Mouse (Mus musculus) testis, postnatal 14 days (tissue): ENCODE results near the gene Nacc2.
A peak's percentile ranks its signal among the peaks of the same experiment; 100 is the strongest.

Experiments used
- DNase-seq: peaks from one replicate; pipeline ENCODE4 v3.0.0; 2021; ENCODE audit warnings: low spot score

Gene Nacc2

GRCm38 (mm10) chr2:26055747-26056102 lies 67.3 kb downstream of the Nacc2 start:
- no peak for DNase-seq

- DNase-seq, result no peak
These were observed 67.8 kb downstream of the Nacc2 start for GRCm38 (mm10) chr2:26055046-26055746.

- DNase-seq, result no peak
These were observed 70.2 kb downstream of the Nacc2 start for GRCm38 (mm10) chr2:26052806-26053205.

- DNase-seq, result no peak
These were observed 74.2 kb downstream of the Nacc2 start for GRCm38 (mm10) chr2:26048816-26049215.

DNA sequence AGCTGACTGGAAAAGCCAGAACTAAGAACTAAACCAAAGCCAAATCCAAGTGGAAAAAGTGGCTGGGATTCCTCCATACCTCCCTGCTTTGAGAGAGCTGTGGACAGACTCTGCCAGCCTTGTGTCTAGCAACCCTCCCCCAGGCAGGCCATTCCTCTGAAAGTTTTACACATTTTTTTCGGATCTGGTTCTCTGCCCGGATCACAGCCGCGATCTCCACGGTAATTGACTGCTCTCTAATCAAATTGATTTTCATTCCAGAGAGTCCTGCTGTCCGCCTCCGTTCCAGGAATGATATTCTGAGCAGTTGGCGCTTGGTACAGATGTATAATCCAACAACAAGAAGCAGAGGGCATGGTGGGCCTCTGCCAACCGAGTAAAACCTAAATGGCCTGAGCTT lies 78.8 kb downstream of the Nacc2 start:
- DNase-seq, result no peak

DNA sequence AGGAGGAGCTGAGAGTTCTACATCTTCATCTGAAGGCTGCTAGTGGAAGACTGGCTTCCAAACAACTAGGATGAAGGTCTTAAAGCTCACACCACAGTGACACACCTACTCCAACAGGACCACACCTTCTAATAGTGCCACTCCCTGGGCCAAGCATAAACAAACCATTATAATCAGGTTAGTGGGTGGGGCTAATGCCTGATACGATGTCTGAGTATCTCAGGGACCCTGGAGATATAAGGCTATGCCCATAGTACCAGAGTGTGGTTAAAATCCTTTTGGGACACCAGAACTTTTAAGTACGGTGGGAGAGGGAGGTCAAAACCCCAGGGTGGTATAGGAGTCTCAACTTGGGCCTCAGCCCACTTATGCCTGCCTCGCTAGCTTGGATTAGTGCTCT lies 80.4 kb downstream of the Nacc2 start:
- no peak for DNase-seq

DNA sequence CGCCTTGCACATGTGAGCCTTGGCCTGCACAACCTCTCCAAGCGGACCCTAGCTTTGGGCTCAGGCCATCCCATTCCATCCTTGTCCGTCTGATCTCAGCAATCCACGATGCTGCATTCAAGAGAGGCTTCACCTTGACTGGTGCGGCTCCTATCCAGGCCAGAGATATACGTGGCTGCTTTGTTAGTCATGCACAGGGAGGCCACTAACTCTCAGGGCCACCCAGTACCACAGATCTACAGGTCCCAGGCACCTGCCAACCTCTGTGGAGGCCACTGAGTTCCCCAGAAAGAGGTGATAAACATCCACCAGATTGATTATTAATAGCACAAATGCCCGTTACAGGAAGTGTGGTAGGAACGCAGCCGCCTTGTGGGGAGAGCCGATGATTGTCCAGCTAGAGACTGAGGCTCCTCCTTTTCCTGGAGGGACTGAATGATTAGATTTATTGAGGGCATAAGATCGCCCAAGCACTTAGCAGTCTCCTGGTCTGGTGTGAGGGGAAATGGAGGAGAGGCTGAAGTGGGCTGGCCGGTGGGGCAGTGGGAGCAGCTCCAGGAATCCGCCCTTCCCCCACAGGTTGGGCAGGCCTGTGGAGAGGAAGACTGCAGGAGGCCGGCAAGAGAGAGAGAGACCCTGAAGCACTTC lies 81.7 kb downstream of the Nacc2 start:
- DNase-seq, result no peak

- no peak for DNase-seq
These were observed 83.1 kb downstream of the Nacc2 start for GRCm38 (mm10) chr2:26039951-26040350.

DNA sequence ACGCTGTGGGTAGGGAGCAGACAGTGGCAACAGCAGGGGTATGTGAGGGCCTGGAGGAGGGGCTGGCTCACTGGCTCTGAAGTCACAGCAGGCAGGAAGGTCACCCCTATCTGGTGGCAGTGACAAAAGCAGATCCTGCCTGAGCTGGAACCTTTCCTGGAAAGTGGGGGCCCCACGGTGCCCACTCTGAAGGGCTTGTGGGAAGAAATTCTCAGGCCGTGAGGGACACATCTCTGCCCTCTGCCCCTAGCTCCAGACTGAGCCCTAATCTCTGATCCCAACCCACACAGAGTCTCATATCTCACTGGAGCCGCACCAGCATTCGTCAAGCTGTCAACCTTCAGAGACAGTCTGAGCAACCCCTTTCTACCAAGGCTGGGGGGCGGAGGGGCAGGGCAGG lies 85.6 kb downstream of the Nacc2 start:
- no peak for DNase-seq

GRCm38 (mm10) chr2:26034344-26035050 lies 88.5 kb downstream of the Nacc2 start:
- DNase-seq, result no peak

DNA sequence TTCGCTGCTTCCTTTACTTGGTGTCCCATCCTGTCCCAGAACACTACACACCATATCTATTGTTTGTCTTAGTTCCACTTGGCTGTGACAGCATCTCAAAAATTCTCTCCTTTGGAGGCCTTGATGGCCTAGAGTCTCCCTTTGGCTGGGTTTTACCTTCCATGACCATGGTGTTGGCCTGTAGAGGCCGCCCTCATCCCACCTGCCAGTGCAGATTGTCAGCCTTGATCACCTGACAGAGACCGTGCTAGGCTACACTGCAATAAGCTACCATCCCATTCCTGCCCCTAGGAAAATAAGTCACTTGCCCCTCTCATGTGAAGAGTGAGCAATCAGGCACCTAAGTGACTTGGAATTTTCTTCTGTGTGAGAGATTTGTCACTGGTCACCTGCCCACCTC lies 92.7 kb downstream of the Nacc2 start:
- no peak for DNase-seq

DNA sequence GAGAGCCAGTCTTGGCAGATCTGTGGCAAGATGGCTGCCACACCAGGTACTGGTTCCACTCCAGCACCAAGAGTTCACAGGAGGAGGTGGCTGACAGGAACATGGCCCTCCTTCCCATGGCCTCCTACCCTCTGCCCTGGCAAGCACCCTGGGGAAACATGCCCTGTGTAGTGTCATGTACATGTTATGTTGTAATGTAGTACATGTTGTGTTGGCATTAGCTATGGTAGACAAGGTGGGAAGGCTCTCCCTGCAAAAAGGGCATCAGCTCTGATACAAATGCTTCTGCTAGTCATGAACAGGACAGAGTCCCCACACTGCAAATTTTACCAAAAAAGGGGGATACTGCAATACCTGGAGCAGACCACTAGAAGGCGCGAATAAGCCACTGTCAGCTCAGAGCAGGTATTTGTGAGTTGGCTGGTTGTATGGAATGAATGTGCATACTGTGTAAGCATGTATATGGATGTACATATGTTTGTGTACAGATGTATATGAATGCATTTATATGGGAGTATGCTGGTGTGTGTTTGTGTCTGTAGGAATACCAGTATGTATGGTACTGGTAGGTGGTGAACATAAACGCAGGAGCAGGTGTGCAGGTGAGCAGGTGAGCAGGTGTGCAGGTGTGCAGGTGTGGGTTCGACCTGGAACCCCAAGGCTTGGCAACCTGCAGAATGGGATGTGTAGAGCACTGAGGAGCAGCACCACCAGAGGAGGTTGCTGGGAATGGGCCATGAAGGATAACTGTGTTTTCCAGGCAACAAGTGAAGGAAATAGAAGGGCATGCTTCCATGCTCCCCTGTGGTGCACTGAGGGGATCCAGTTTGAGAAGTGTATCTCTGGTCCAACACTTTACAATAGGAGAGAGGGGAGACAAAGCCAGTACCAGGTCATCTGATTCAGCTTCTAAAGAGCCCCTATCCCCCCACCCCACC lies 98.6 kb downstream of the Nacc2 start:
- DNase-seq, result no peak

DNA sequence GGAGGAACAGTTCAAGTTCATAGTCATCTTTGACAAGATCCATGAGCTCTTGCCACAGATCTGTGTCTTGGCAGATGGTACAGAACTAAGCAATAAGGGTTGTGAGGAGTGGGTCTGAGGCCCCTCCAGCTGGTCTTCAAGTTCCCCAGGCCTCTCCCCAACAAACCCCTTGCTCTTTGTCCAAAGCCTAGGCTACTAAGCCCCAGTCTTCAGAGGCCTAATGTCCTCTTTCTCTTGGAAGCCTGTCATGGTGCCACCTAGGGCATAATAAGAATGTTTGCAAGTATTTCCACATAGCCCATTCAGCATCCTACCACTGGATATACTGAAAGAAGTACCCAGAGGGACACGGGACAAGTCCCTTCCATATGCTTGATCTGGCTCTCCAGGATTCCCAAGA lies 100.4 kb downstream of the Nacc2 start:
- DNase-seq, result no peak

DNA sequence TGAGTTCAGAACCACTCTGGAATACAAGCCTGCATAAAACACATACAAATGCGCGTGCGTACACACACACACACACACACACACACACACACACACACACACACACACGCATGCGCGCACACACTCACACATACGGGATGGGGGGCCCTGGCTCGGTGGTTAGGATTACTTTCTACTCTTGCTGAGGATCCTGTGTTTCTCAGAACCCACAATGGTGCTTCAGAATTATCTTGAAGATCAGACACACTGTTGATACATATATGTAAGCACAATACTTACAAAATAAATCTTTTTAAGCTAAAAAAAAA lies 100.8 kb downstream of the Nacc2 start:
- no peak for DNase-seq

- DNase-seq, result peak; percentile 90
These were observed 101.3 kb downstream of the Nacc2 start, which contains the start of gene Ubac1 for GRCm38 (mm10) chr2:26021561-26022257. Gene Ubac1 (minus strand): TSS chr2:26021747.

GRCm38 (mm10) chr2:26020714-26021560 lies 102.1 kb downstream of the Nacc2 start:
- no peak for DNase-seq

DNA sequence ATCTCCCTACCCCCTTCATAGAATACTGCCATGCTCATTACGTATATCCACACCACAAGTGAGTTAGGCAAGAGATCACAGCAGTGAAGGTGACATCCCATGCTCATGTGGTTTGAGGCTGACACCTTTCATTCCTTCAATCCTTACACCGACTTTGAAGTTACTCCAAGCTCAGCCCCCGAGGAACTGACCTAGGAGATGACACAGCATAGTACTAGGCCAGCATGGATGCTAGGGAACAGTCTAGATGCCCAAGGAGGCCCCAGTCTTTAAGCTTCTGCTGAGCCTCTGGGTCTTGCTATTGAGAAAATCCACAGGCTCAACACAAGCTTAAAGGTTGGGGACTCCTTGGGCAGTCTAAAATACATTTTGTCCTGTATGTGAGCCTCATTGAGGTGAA lies 103.1 kb downstream of the Nacc2 start:
- DNase-seq, result no peak

GRCm38 (mm10) chr2:26017326-26017725 lies 105.7 kb downstream of the Nacc2 start:
- DNase-seq, result no peak

- no peak for DNase-seq
These were observed 109.3 kb downstream of the Nacc2 start for GRCm38 (mm10) chr2:26013674-26014073.

- no peak for DNase-seq
These were observed 111.6 kb downstream of the Nacc2 start for GRCm38 (mm10) chr2:26011420-26011819.
